Mouse (Mus musculus): ENCODE data around the gene Map3k14.

GRCm38 (mm10) chr11:103313542-103313941 is 46.3 kb upstream of the Map3k14 start:
- TF ChIP-seq CTCF (IDR thresholded peaks at IDR 0.05; ENCODE audit: low read depth): no peak
- TF ChIP-seq EP300 (IDR thresholded peaks at IDR 0.05; ENCODE audit: low read depth): no peak
